Mouse (Mus musculus) heart, embryonic 12.5 days (tissue): Measurements from ENCODE around the gene Birc5. TPM values are rescaled to one million over a fixed set of nuclear protein-coding genes. Genes with fewer than 3 reads are reported as not detected.

Experiments used
- ATAC-seq: fragments of 200-750 bp; cut with Nextera tagmentation; 2 replicates; pipeline ENCODE4 v1.8.0; 2017; ENCODE audit warnings: moderate TSS enrichment, moderate library complexity; ENCODE audit not compliant: insufficient number of reproducible peaks, low FRiP score
- H3K27ac ChIP-seq: fragments of 300-500 bp; sonication (generic); 2 replicates; pipeline ENCODE4 v1.5.1; 2016; ENCODE audit warnings: mild to moderate bottlenecking, moderate library complexity; ENCODE audit not compliant: poor library complexity, severe bottlenecking
- H3K27me3 ChIP-seq: fragments of 300-500 bp; sonication (generic); replicated peaks from 2 replicates; pipeline ENCODE4 v1.6.1; 2016; ENCODE audit warnings: mild to moderate bottlenecking, moderate library complexity
- H3K36me3 ChIP-seq: fragments of 300-500 bp; sonication (generic); 2 replicates; pipeline ENCODE4 v1.6.1; 2016; ENCODE audit warnings: mild to moderate bottlenecking, moderate library complexity
- H3K4me1 ChIP-seq: fragments of 300-500 bp; sonication (generic); replicated peaks from 2 replicates; pipeline ENCODE4 v1.6.1; 2016; ENCODE audit warnings: mild to moderate bottlenecking
- H3K4me2 ChIP-seq: fragments of 300-500 bp; sonication (generic); 2 replicates; pipeline ENCODE4 v1.6.1; 2016; ENCODE audit warnings: mild to moderate bottlenecking, moderate library complexity
- H3K4me3 ChIP-seq: fragments of 300-500 bp; sonication (generic); 2 replicates; pipeline ENCODE4 v1.5.1; 2016; ENCODE audit warnings: mild to moderate bottlenecking
- H3K9ac ChIP-seq: fragments of 300-500 bp; sonication (generic); 2 replicates; pipeline ENCODE4 v1.6.1; 2016; ENCODE audit warnings: mild to moderate bottlenecking, moderate library complexity
- H3K9me3 ChIP-seq: fragments of 300-500 bp; sonication (generic); replicated peaks from 2 replicates; pipeline ENCODE4 v1.6.1; 2016; ENCODE audit warnings: mild to moderate bottlenecking, moderate library complexity
- WGBS: fragments of 180-500 bp; shearing (Covaris S2); methylation state at CpG from one replicate; pipeline ENCODE4 v1.1.7; 2016; 5-methylcytosine and 5-hydroxymethylcytosine counted together
- polyA plus RNA-seq: library from polyadenylated mRNA; unstranded; fragments of >200 nt; fragmentation: Nextera tagmentation; extraction: Ambion mirVana; gene quantifications from 2 replicates; pipeline ENCODE4 v1.2.1, GENCODE M21; 2016

Birc5 gene
- polyA plus RNA-seq, 1 experiment from 2014 or later: 250 TPM

- WGBS: 71% methylated on average over 1 of the region's 1 CpGs
- Histone ChIP-seq H3K9me3 (no peaks in the 10 kb centered on the region), H3K36me3 (peaks cover 63% of the 10 kb centered on the region), H3K4me3 (no peak overlapping the region), H3K4me1 (peaks cover 12% of the 10 kb centered on the region), H3K27me3 (peaks cover 30% of the 10 kb centered on the region), H3K27ac (no peak overlapping the region), H3K9ac (no peak overlapping the region), H3K4me2 (no peak overlapping the region)
- ATAC-seq: no peak
Measured at GRCm38 (mm10) chr11:117855975-117856374, 6.9 kb downstream of the Birc5 start.

- no peaks in the 10 kb centered on the region for H3K9me3 ChIP-seq
- peaks cover 45% of the 10 kb centered on the region for H3K27me3 ChIP-seq
- H3K4me3 ChIP-seq: no peak overlapping the region
- no peak for ATAC-seq
- no peak overlapping the region for H3K9ac ChIP-seq
- peaks cover 52% of the 10 kb centered on the region for H3K36me3 ChIP-seq
- no peak overlapping the region for H3K4me2 ChIP-seq
- H3K27ac ChIP-seq: no peak overlapping the region
- peaks cover 10% of the 10 kb centered on the region for H3K4me1 ChIP-seq
- 94% methylated on average over 10 of the region's 10 CpGs for WGBS
Measured at GRCm38 (mm10) chr11:117857462-117857861, 8.4 kb downstream of the Birc5 start.

GRCm38 (mm10) chr11:117858392-117858791 lies 9.3 kb downstream of the Birc5 start:
- no peak overlapping the region for H3K27ac ChIP-seq
- H3K9me3 ChIP-seq: no peaks in the 10 kb centered on the region
- H3K4me2 ChIP-seq: no peak overlapping the region
- WGBS: 54% methylated on average over 3 of the region's 3 CpGs
- H3K36me3 ChIP-seq: peaks cover 43% of the 10 kb centered on the region
- peaks cover 55% of the 10 kb centered on the region for H3K27me3 ChIP-seq
- ATAC-seq: no peak
- H3K4me1 ChIP-seq: peaks cover 10% of the 10 kb centered on the region
- H3K4me3 ChIP-seq: no peak overlapping the region
- no peak overlapping the region for H3K9ac ChIP-seq

- Histone ChIP-seq H3K4me2 (peak within 1 kb of the TSS; percentile 49), H3K4me3 (0 out of 2 replicates have a peak within 1 kb of the TSS, but pooled peaks have one; percentile 4)
Measured at GRCm38 (mm10) chr11:117860601-117861000, 11.6 kb downstream of the Birc5 start, which contains the start of gene Tmem235. Gene Tmem235, plus strand, starts transcription at chr11:117860752.

GRCm38 (mm10) chr11:117863174-117863856 lies 14.3 kb downstream of the Birc5 start:
- ATAC-seq: no peak
- no peak overlapping the region for H3K4me2 ChIP-seq
- no peak overlapping the region for H3K4me3 ChIP-seq
- H3K9me3 ChIP-seq: no peaks in the 10 kb centered on the region
- H3K36me3 ChIP-seq: no peaks in the 10 kb centered on the region
- H3K27me3 ChIP-seq: peaks cover 80% of the 10 kb centered on the region
- no peak overlapping the region for H3K9ac ChIP-seq
- H3K4me1 ChIP-seq: peaks cover 10% of the 10 kb centered on the region
- no peak overlapping the region for H3K27ac ChIP-seq
- 33% methylated on average over 11 of the region's 11 CpGs for WGBS

More at GRCm38 (mm10) chr11:117860601-117861000, 11.6 kb downstream of the Birc5 start, which contains the start of gene Tmem235:
- Histone ChIP-seq H3K27me3 (peaks cover 76% of the 10 kb centered on the region), H3K4me1 (peaks cover 10% of the 10 kb centered on the region), H3K9me3 (no peaks in the 10 kb centered on the region), H3K9ac (0 out of 2 replicates have a peak within 1 kb of the TSS, but pooled peaks have one; percentile 13), H3K36me3 (peaks cover 24% of the 10 kb centered on the region), H3K27ac (no peak within 1 kb of the TSS)
- WGBS: 3% methylated on average over 23 of the region's 23 CpGs
- ATAC-seq: no peak

GRCm38 (mm10) chr11:117864805-117865204 lies 15.8 kb downstream of the Birc5 start:
- Histone ChIP-seq H3K27ac (no peak overlapping the region), H3K9me3 (no peaks in the 10 kb centered on the region), H3K36me3 (no peaks in the 10 kb centered on the region), H3K4me2 (no peak overlapping the region), H3K4me1 (peaks cover 10% of the 10 kb centered on the region), H3K27me3 (peaks cover 66% of the 10 kb centered on the region), H3K9ac (no peak overlapping the region), H3K4me3 (no peak overlapping the region)
- no peak for ATAC-seq
- WGBS: 61% methylated on average over 2 of the region's 2 CpGs

- H3K27me3 ChIP-seq: peaks cover 54% of the 10 kb centered on the region
- no peak for ATAC-seq
- H3K4me2 ChIP-seq: no peak overlapping the region
- H3K4me1 ChIP-seq: no peaks in the 10 kb centered on the region
- H3K9me3 ChIP-seq: no peaks in the 10 kb centered on the region
- H3K4me3 ChIP-seq: no peak overlapping the region
- 57% methylated on average over 6 of the region's 6 CpGs for WGBS
- no peaks in the 10 kb centered on the region for H3K36me3 ChIP-seq
- H3K9ac ChIP-seq: 0 out of 2 replicates have a peak overlapping the region, but pooled peaks have one; percentile 35
- H3K27ac ChIP-seq: no peak overlapping the region
Measured at GRCm38 (mm10) chr11:117865988-117866387, 16.9 kb downstream of the Birc5 start.

- Histone ChIP-seq H3K9ac (peak overlapping the region; percentile 9; the same call in 1 of the 2 replicates), H3K36me3 (no peaks in the 10 kb centered on the region), H3K27me3 (peaks cover 10% of the 10 kb centered on the region), H3K4me2 (no peak overlapping the region), H3K4me3 (no peak overlapping the region), H3K27ac (no peak overlapping the region), H3K4me1 (peaks cover 22% of the 10 kb centered on the region), H3K9me3 (no peaks in the 10 kb centered on the region)
- WGBS: 39% methylated on average over 12 of the region's 12 CpGs
- ATAC-seq: no peak
Measured at GRCm38 (mm10) chr11:117870688-117871365, 21.8 kb downstream of the Birc5 start.

- Histone ChIP-seq H3K4me2 (no peak overlapping the region), H3K27ac (no peak overlapping the region)
- WGBS: 63% methylated on average over 5 of the region's 5 CpGs
Measured at GRCm38 (mm10) chr11:117871376-117871775, 22.3 kb downstream of the Birc5 start.

GRCm38 (mm10) chr11:117871911-117872584 lies 23.0 kb downstream of the Birc5 start:
- Histone ChIP-seq H3K4me2 (no peak overlapping the region), H3K9ac (0 out of 2 replicates have a peak overlapping the region, but pooled peaks have one; percentile 27), H3K36me3 (no peaks in the 10 kb centered on the region), H3K4me1 (peaks cover 34% of the 10 kb centered on the region), H3K27ac (no peak overlapping the region), H3K9me3 (no peaks in the 10 kb centered on the region), H3K27me3 (peaks cover 4% of the 10 kb centered on the region), H3K4me3 (no peak overlapping the region)
- WGBS: 56% methylated on average over 12 of the region's 12 CpGs
- no peak for ATAC-seq

More at GRCm38 (mm10) chr11:117871376-117871775, 22.3 kb downstream of the Birc5 start:
- H3K9me3 ChIP-seq: no peaks in the 10 kb centered on the region
- H3K27me3 ChIP-seq: peaks cover 6% of the 10 kb centered on the region
- no peak overlapping the region for H3K4me3 ChIP-seq
- H3K36me3 ChIP-seq: no peaks in the 10 kb centered on the region
- peaks cover 27% of the 10 kb centered on the region for H3K4me1 ChIP-seq
- ATAC-seq: no peak
- no peak overlapping the region for H3K9ac ChIP-seq
